ENCODE assay signal across 21 mouse cellular contexts in the genomic region with DNA sequence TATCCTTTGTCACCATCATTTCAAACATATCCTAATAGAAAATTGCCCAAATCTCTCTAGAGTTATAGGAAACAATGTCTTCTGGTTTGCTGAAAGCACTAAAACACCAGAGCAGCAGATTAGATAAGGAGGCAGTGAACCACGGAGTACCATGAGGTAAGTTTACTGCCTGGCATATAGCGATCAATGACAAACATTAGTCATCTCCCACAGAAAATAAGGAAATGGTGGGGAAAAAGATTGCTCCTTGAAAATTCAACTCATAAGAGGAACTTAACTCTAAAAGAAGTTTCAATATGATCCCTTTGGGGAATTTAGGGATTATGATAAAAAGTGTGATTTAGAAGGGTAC.
DNase-seq lines count a peak whose midpoint lies in the region; ATAC-seq and TF ChIP-seq lines count a peak whose summit lies in the region.
"Had no signal": no experiment of that assay in that cellular context is flagged by ENCODE, and none has a peak within 500 bp of the region (broad histone marks: within the 10 kb centered on the region; RNA-seq: fewer than 3 reads in every experiment).

No protein-coding gene starts in this region.

- TF ChIP-seq CTCF in small intestine, adult 2 months (IDR thresholded peaks at IDR 0.05; ENCODE audit: extremely low read depth, insufficient read length, insufficient replicate concordance, low read depth, low read length), result no peak

- no peaks in the 10 kb centered on the region for H3K27me3 ChIP-seq in hindbrain, embryonic 13.5 days
- no peaks in the 10 kb centered on the region for H3K27me3 ChIP-seq in hindbrain, embryonic 10.5 days (ENCODE audit: insufficient read depth, poor library complexity, severe bottlenecking)
- H3K27me3 ChIP-seq in intestine, embryonic 16.5 days (replicated peaks; ENCODE audit: control insufficient read depth, insufficient read depth, low read length), result no peaks in the 10 kb centered on the region
- no peaks in the 10 kb centered on the region for H3K27me3 ChIP-seq in small intestine, adult 2 months (ENCODE audit: control insufficient read depth, insufficient read depth, low read length)
- H3K27me3 ChIP-seq: embryonic facial prominence, embryonic 15.5 days; forebrain, embryonic 13.5 days; liver, embryonic 12.5 days had no signal

- no peak for TF ChIP-seq POLR2A in small intestine, adult 2 months (IDR thresholded peaks at IDR 0.05; ENCODE audit: low read depth, low read length)

- WGBS in hindbrain, embryonic 13.5 days, result 89% methylated on average over 2 of the region's 2 CpGs
- 83% methylated on average over 2 of the region's 2 CpGs for WGBS in hindbrain, embryonic 10.5 days
- 55% methylated on average over 2 of the region's 2 CpGs for WGBS in intestine, embryonic 16.5 days
- 21% methylated on average over 2 of the region's 2 CpGs for WGBS in small intestine, adult 2 months

- H3K36me3 ChIP-seq in hindbrain, embryonic 13.5 days, result no peaks in the 10 kb centered on the region
- H3K36me3 ChIP-seq in hindbrain, embryonic 10.5 days, result no peaks in the 10 kb centered on the region
- H3K36me3 ChIP-seq in intestine, embryonic 16.5 days (ENCODE audit: control insufficient read depth, insufficient read depth, low read length), result no peaks in the 10 kb centered on the region
- H3K36me3 ChIP-seq in small intestine, adult 2 months (ENCODE audit: control insufficient read depth, insufficient read depth, low read length), result no peaks in the 10 kb centered on the region
- H3K36me3 ChIP-seq: embryonic facial prominence, embryonic 10.5 days; embryonic facial prominence, embryonic 15.5 days had no signal

- 0 out of 2 replicates have a peak, but pooled peaks cover 4% of the 10 kb centered on the region for H3K9me3 ChIP-seq in hindbrain, embryonic 13.5 days
- H3K9me3 ChIP-seq in hindbrain, embryonic 10.5 days, result no peaks in the 10 kb centered on the region
- no peaks in the 10 kb centered on the region for H3K9me3 ChIP-seq in intestine, embryonic 16.5 days (ENCODE audit: control insufficient read depth, low read length)
- H3K9me3 ChIP-seq: embryonic facial prominence, embryonic 10.5 days; embryonic facial prominence, embryonic 15.5 days; forebrain, embryonic 13.5 days; liver, embryonic 12.5 days had no signal

- peak overlapping the region; percentile 84 for H3K27ac ChIP-seq in hindbrain, embryonic 13.5 days
- no peak overlapping the region for H3K27ac ChIP-seq in hindbrain, embryonic 10.5 days
- no peak overlapping the region; the same call in 1 of the 2 replicates for H3K27ac ChIP-seq in intestine, embryonic 16.5 days (ENCODE audit: low read length)
- H3K27ac ChIP-seq in small intestine, adult 2 months (ENCODE audit: insufficient read depth, low read depth, low read length), result peak overlapping the region; percentile 66; the same call in 1 of the 2 replicates
- H3K27ac ChIP-seq: embryonic facial prominence, embryonic 10.5 days; embryonic facial prominence, embryonic 15.5 days; liver, embryonic 12.5 days had no signal

- DNase-seq in hindbrain, embryonic 10.5 days (ENCODE audit: low spot score), result no peak
- DNase-seq in 416B (ENCODE audit: low read depth), result peak; percentile 71
- no peak for DNase-seq in kidney, adult 8-10 months
- DNase-seq: adrenal gland, postnatal 25 days; cerebellum, adult 18-20 months; cerebellum, postnatal 14 days; gastrocnemius, postnatal 14 days; heart, postnatal 14 days; kidney, adult 18-20 months; kidney, postnatal 36 days; left cerebral cortex, postnatal 4 days; liver, postnatal 0 days; lung, postnatal 36 days had no signal

- H3K4me2 ChIP-seq in hindbrain, embryonic 13.5 days, result no peak overlapping the region
- H3K4me2 ChIP-seq in intestine, embryonic 16.5 days (ENCODE audit: low read depth, low read length), result peak overlapping the region; percentile 27; the same call in 1 of the 2 replicates
- H3K4me2 ChIP-seq: embryonic facial prominence, embryonic 15.5 days; liver, embryonic 12.5 days had no signal

- no peak overlapping the region for H3K9ac ChIP-seq in hindbrain, embryonic 13.5 days
- H3K9ac ChIP-seq in intestine, embryonic 16.5 days (ENCODE audit: low read depth, low read length), result no peak overlapping the region
- H3K9ac ChIP-seq: embryonic facial prominence, embryonic 15.5 days; forebrain, embryonic 13.5 days; liver, embryonic 12.5 days; liver, postnatal 0 days had no signal

- H3K4me3 ChIP-seq in hindbrain, embryonic 13.5 days, result no peak overlapping the region
- H3K4me3 ChIP-seq in hindbrain, embryonic 10.5 days, result no peak overlapping the region
- H3K4me3 ChIP-seq in intestine, embryonic 16.5 days (ENCODE audit: low read length), result no peak overlapping the region
- H3K4me3 ChIP-seq in small intestine, adult 2 months (ENCODE audit: low read depth, low read length), result no peak overlapping the region
- H3K4me3 ChIP-seq: embryonic facial prominence, embryonic 10.5 days; embryonic facial prominence, embryonic 15.5 days; forebrain, embryonic 13.5 days; liver, embryonic 12.5 days had no signal

- peaks cover 13% of the 10 kb centered on the region for H3K4me1 ChIP-seq in hindbrain, embryonic 13.5 days (replicated peaks)
- no peaks in the 10 kb centered on the region for H3K4me1 ChIP-seq in hindbrain, embryonic 10.5 days (replicated peaks)
- H3K4me1 ChIP-seq in intestine, embryonic 16.5 days (ENCODE audit: control insufficient read depth, insufficient read depth, low read length), result peaks cover 3% of the 10 kb centered on the region; the same call in 1 of the 2 replicates
- H3K4me1 ChIP-seq in small intestine, adult 2 months (ENCODE audit: control insufficient read depth, insufficient read depth, insufficient read length, low read length), result peaks cover 5% of the 10 kb centered on the region; the same call in 1 of the 2 replicates
- H3K4me1 ChIP-seq: embryonic facial prominence, embryonic 10.5 days; embryonic facial prominence, embryonic 15.5 days had no signal

- ATAC-seq in hindbrain, embryonic 13.5 days (ENCODE audit: low FRiP score), result no peak
- ATAC-seq in intestine, embryonic 16.5 days, result peak; percentile 97
- no peak for ATAC-seq in megakaryocyte progenitor cell, adult 5-6 weeks (replicated peaks; ENCODE audit: poor library complexity)
- ATAC-seq: liver, embryonic 12.5 days; liver, postnatal 0 days had no signal

Comparison
In these comparisons a context has a peak if more than half of its experiments do, and no peak if none do; other contexts are left out.
1. H3K27ac ChIP-seq: peak in hindbrain, embryonic 13.5 days (single experiment) and small intestine, adult 2 months (single experiment); none in hindbrain, embryonic 10.5 days (single experiment) and intestine, embryonic 16.5 days (single experiment).